Mouse (Mus musculus): Measurements from ENCODE around the gene Tspan2. TPM values are rescaled to one million over a fixed set of nuclear protein-coding genes. Genes with fewer than 3 reads are reported as not detected.

Tspan2 gene
- polyA plus RNA-seq, 1 experiment from 2014 or later: 5.9 TPM

DNA sequence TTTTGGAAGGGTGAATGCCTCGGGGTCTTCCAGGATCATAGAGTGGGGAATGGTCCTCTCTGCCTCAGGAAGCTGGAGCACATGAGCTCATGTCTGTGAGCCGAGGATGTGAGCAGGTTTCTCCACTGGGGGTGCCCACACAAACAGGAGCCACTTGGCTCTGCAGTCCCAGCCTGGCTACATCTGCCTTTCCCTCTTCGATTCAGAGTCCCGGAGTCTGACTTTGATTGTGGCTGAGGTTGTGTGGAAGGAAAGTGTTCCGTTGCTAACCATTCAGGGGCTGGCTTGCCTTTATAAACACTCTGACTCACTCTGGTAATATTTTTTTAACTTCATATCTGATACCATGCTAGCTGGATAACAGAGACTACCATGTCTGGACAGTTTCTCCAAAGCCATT is 18.1 kb downstream of the Tspan2 start:
- Histone ChIP-seq H3K27me3 (ENCODE audit: low read depth, poor library complexity, severe bottlenecking) (no peaks in the 10 kb centered on the region), H3K4me3 (no peak overlapping the region), H3K36me3 (0 out of 2 replicates have a peak, but pooled peaks cover 4% of the 10 kb centered on the region), H3K4me1 (no peaks in the 10 kb centered on the region), H3K9me3 (replicated peaks) (no peaks in the 10 kb centered on the region), H3K27ac (no peak overlapping the region)
- WGBS: 85% methylated on average over 5 of the region's 5 CpGs
- no peak for DNase-seq (ENCODE audit: low spot score)

DNA sequence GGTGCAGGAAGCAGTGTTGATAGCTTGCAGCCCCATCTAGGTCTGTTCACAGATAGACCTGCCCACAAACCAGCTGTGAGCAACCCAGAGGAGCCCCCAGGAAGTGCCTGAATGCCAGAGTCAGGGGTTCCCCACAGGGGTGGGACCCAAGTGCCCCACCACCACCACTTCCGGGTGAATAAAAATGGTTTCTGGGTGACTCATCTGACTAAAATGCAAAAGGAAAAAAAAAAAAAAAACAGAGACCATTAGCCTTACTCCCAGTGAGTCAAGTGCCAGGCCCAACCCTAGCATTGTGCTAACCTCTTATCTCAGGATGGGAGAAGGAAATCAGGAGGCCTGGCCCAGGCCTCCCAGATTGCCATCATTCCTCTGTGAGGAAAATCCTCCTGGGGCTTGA is 21.5 kb downstream of the Tspan2 start:
- H3K36me3 ChIP-seq: peaks cover 17% of the 10 kb centered on the region; the same call in 1 of the 2 replicates
- DNase-seq (ENCODE audit: low spot score): no peak
- no peak overlapping the region for H3K27ac ChIP-seq
- 85% methylated on average over 1 of the region's 1 CpGs for WGBS
- no peak overlapping the region for H3K4me3 ChIP-seq
- no peaks in the 10 kb centered on the region for H3K4me1 ChIP-seq
- no peaks in the 10 kb centered on the region for H3K9me3 ChIP-seq (replicated peaks)
- no peaks in the 10 kb centered on the region for H3K27me3 ChIP-seq (ENCODE audit: low read depth, poor library complexity, severe bottlenecking)

GRCm38 (mm10) chr3:102757019-102757418 is 22.7 kb downstream of the Tspan2 start:
- WGBS: 88% methylated on average over 6 of the region's 6 CpGs
- H3K27ac ChIP-seq: no peak overlapping the region
- peaks cover 17% of the 10 kb centered on the region; the same call in 1 of the 2 replicates for H3K36me3 ChIP-seq

DNA sequence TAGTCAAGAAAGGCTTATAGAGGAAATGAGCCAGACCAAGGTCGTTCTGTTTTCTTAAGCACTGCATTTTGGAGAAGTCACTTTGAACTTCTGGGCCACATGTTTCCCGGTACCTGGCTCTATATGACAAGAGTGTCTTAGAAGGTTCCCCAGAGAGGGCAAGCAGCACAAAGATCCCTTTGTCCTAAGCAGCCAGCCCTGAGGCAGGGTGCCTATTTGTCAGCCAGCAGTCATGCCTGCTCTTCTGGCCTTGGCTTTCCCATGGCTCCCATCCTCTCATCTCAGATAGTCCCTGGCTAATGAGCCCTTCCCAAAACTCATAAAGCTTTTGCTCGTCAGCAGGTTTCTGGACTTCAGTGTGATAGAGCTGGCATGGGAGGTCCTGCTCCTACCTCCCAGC is 25.9 kb downstream of the Tspan2 start:
- Histone ChIP-seq H3K27me3 (ENCODE audit: low read depth, poor library complexity, severe bottlenecking) (no peaks in the 10 kb centered on the region), H3K27ac (no peak overlapping the region), H3K9me3 (replicated peaks) (no peaks in the 10 kb centered on the region), H3K4me1 (peaks cover 6% of the 10 kb centered on the region; the same call in 1 of the 2 replicates), H3K36me3 (peaks cover 13% of the 10 kb centered on the region; the same call in 1 of the 2 replicates), H3K4me3 (no peak overlapping the region)
- no peak for DNase-seq (ENCODE audit: low spot score)
- WGBS: 90% methylated on average over 3 of the region's 3 CpGs

More at GRCm38 (mm10) chr3:102757019-102757418, 22.7 kb downstream of the Tspan2 start:
- no peak for DNase-seq (ENCODE audit: low spot score)
- Histone ChIP-seq H3K4me1 (no peaks in the 10 kb centered on the region), H3K9me3 (replicated peaks) (no peaks in the 10 kb centered on the region), H3K4me3 (no peak overlapping the region), H3K27me3 (ENCODE audit: low read depth, poor library complexity, severe bottlenecking) (no peaks in the 10 kb centered on the region)

DNA sequence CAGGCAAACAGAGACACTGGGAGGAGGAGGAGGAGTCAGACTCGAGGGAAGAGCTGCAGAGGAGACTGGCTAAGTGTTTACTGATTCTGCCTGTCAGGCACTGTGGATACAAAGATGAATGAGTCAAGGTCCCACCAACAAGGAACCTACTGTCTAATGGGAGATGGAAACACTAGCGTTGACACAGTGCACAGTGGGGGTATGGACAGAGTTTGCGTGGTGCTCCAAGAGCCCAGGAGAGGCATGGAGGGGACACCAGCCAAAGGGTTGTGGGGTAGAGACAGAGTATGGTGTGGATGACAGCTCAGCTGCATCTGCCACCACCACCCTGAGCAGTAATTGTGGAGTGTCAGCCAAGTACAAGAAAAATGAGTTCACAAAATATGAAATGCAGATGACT is 28.1 kb downstream of the Tspan2 start:
- no peak overlapping the region for H3K4me3 ChIP-seq
- peaks cover 6% of the 10 kb centered on the region; the same call in 1 of the 2 replicates for H3K4me1 ChIP-seq
- H3K36me3 ChIP-seq: peaks cover 18% of the 10 kb centered on the region
- no peaks in the 10 kb centered on the region for H3K27me3 ChIP-seq (ENCODE audit: low read depth, poor library complexity, severe bottlenecking)
- H3K27ac ChIP-seq: no peak overlapping the region
- H3K9me3 ChIP-seq (replicated peaks): no peaks in the 10 kb centered on the region
- 70% methylated on average over 3 of the region's 3 CpGs for WGBS
- no peak for DNase-seq (ENCODE audit: low spot score)

DNA sequence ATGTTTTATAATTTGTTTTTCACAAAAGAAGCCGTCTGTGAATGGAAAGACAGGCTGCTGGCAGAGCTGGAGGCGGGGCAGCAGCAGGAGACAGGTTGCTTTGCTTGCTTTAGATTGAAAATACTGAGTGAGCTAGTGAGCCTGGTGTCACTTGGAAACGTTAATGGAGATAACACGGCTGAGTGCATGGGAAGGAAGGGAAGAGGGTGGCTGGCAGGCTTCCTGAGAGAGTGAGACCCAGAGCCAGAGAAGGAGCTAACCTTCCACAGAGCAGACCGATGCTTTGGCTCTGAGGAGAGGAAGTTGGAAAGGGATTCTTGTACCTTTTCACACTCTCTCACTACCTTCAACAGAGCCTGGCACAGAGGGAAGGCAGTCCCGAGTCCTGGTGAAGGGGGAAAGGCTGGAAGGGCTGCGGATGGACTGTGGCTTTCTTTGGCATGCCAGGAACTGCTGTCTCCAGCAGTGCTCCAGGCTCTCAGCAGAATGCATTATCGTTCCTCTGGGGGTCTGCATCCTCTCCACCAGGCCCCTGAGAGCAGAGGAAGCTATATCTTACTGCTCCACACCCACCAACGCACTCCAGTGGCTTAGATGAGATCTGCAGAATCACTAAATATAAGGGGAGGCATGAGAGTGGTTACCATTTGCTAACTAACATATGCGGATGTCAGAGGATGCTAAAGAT is 29.5 kb downstream of the Tspan2 start:
- Histone ChIP-seq H3K36me3 (peaks cover 21% of the 10 kb centered on the region), H3K27ac (0 out of 2 replicates have a peak overlapping the region, but pooled peaks have one; percentile 30), H3K9me3 (replicated peaks) (no peaks in the 10 kb centered on the region), H3K27me3 (ENCODE audit: low read depth, poor library complexity, severe bottlenecking) (no peaks in the 10 kb centered on the region), H3K4me1 (peaks cover 6% of the 10 kb centered on the region; the same call in 1 of the 2 replicates), H3K4me3 (no peak overlapping the region)
- WGBS: 53% methylated on average over 10 of the region's 10 CpGs
- no peak for DNase-seq (ENCODE audit: low spot score)

GRCm38 (mm10) chr3:102764850-102765249 is 30.5 kb downstream of the Tspan2 start:
- no peak for DNase-seq (ENCODE audit: low spot score)
- H3K27ac ChIP-seq: no peak overlapping the region
- peaks cover 16% of the 10 kb centered on the region for H3K36me3 ChIP-seq
- H3K27me3 ChIP-seq (ENCODE audit: low read depth, poor library complexity, severe bottlenecking): no peaks in the 10 kb centered on the region
- H3K9me3 ChIP-seq (replicated peaks): no peaks in the 10 kb centered on the region
- peaks cover 6% of the 10 kb centered on the region; the same call in 1 of the 2 replicates for H3K4me1 ChIP-seq
- H3K4me3 ChIP-seq: no peak overlapping the region
- WGBS: 72% methylated on average over 7 of the region's 7 CpGs

DNA sequence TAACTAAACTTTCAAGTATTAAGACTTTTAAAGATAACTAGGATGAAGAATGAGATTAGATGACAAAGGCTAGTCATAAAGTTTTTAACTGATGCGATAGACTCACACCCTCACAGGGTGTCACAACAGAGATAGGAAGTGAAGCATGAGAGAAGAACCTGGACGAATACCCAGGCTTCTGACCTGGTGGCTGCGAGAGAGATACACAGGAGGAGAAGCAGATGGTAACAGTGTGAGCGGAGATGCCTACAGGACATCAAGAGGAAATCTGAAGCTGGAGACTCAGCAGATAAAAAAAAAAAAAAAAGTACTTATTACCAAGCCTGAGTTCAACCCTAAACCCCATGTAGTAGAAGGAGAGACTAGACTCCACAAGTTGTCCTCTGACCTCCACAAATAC is 38.7 kb downstream of the Tspan2 start:
- DNase-seq (ENCODE audit: low spot score): no peak
- Histone ChIP-seq H3K27me3 (ENCODE audit: low read depth, poor library complexity, severe bottlenecking) (no peaks in the 10 kb centered on the region), H3K27ac (no peak overlapping the region), H3K9me3 (replicated peaks) (no peaks in the 10 kb centered on the region), H3K4me1 (no peaks in the 10 kb centered on the region), H3K4me3 (no peak overlapping the region), H3K36me3 (no peaks in the 10 kb centered on the region)
- 85% methylated on average over 4 of the region's 4 CpGs for WGBS

DNA sequence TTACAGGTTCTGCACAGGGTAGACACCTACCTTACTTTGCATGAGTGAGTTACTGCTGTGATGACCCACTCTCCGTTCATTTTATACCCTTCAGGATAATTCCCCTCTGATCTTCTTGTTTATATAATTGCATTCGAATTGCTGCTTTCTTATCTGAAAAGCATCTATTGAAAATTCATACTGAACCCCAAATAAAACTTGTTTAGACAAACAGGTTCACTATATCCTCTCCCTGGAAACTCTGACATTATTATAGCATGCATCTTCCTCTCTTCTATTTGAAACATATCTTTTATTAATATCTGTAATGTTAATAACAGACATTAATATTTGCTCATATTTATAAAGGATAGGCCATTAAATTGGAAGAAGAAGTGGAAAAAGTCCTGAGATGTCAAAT is 48.3 kb downstream of the Tspan2 start, which contains the start of gene Tshb:
Tshb (minus strand) TSS at position 101 of the 400 bp plus-strand sequence.
- WGBS: 80% methylated on average over 2 of the region's 2 CpGs
- no peaks in the 10 kb centered on the region for H3K9me3 ChIP-seq (replicated peaks)
- no peaks in the 10 kb centered on the region for H3K4me1 ChIP-seq
- no peak within 1 kb of the TSS for H3K27ac ChIP-seq
- DNase-seq (ENCODE audit: low spot score): no peak
- no peak within 1 kb of the TSS for H3K4me3 ChIP-seq
- H3K27me3 ChIP-seq (ENCODE audit: low read depth, poor library complexity, severe bottlenecking): no peaks in the 10 kb centered on the region
- no peaks in the 10 kb centered on the region for H3K36me3 ChIP-seq

- Histone ChIP-seq H3K36me3 (no peaks in the 10 kb centered on the region), H3K4me1 (no peaks in the 10 kb centered on the region), H3K27ac (no peak overlapping the region), H3K4me3 (no peak overlapping the region), H3K27me3 (ENCODE audit: low read depth, poor library complexity, severe bottlenecking) (no peaks in the 10 kb centered on the region), H3K9me3 (replicated peaks) (no peaks in the 10 kb centered on the region)
- DNase-seq (ENCODE audit: low spot score): no peak
- 54% methylated on average over 4 of the region's 4 CpGs for WGBS
Measured at GRCm38 (mm10) chr3:102787369-102787768, 53.0 kb downstream of the Tspan2 start.

DNA sequence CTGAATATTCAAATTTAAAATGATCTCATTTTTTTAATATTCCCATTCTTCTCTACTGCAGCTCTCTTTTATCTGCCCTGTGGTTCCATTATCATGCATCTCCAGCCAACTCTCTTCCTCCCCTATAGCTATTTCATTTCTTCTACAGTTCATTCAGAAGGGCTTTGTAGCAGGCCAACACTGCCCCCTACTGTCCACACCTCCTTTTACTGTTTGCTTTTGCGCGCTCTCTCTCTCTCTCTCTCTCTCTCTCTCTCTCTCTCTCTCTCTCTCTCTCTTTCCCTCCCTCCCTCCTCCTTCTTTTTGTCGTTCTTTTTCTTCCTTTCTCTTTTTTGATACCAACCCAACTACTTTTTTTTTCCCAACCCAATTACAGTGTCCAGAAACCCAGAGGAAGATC is 69.6 kb downstream of the Tspan2 start:
- peak; percentile 78 for DNase-seq (ENCODE audit: low spot score)

GRCm38 (mm10) chr3:102842386-102842785 is 108.1 kb downstream of the Tspan2 start:
- DNase-seq (ENCODE audit: low spot score): no peak

More for the DNA sequence above, 69.6 kb downstream of the Tspan2 start:
- Histone ChIP-seq H3K27me3 (ENCODE audit: low read depth, poor library complexity, severe bottlenecking) (no peaks in the 10 kb centered on the region), H3K4me1 (no peaks in the 10 kb centered on the region), H3K27ac (no peak overlapping the region), H3K9me3 (replicated peaks) (no peaks in the 10 kb centered on the region), H3K4me3 (no peak overlapping the region), H3K36me3 (no peaks in the 10 kb centered on the region)
- 6% methylated on average over 3 of the region's 3 CpGs for WGBS

GRCm38 (mm10) chr3:102848661-102849060 is 114.3 kb downstream of the Tspan2 start:
- no peak overlapping the region for H3K27ac ChIP-seq
- no peaks in the 10 kb centered on the region for H3K4me1 ChIP-seq
- no peaks in the 10 kb centered on the region for H3K36me3 ChIP-seq
- H3K4me3 ChIP-seq: no peak overlapping the region
- DNase-seq (ENCODE audit: low spot score): no peak
- no peaks in the 10 kb centered on the region for H3K9me3 ChIP-seq (replicated peaks)
- no peaks in the 10 kb centered on the region for H3K27me3 ChIP-seq (ENCODE audit: low read depth, poor library complexity, severe bottlenecking)

More at GRCm38 (mm10) chr3:102842386-102842785, 108.1 kb downstream of the Tspan2 start:
- WGBS: 53% methylated on average over 1 of the region's 1 CpGs
- Histone ChIP-seq H3K4me1 (no peaks in the 10 kb centered on the region), H3K27me3 (ENCODE audit: low read depth, poor library complexity, severe bottlenecking) (no peaks in the 10 kb centered on the region), H3K4me3 (no peak overlapping the region), H3K36me3 (no peaks in the 10 kb centered on the region), H3K9me3 (replicated peaks) (no peaks in the 10 kb centered on the region), H3K27ac (no peak overlapping the region)

All from limb, embryonic 10.5 days (tissue).